Mouse (Mus musculus): ENCODE data around the gene Pde6h. TPM values are rescaled to one million over a fixed set of nuclear protein-coding genes. Genes with fewer than 3 reads are reported as not detected.

Pde6h gene
- total RNA-seq, 2 experiments from 2014 or later = not detected

DNA sequence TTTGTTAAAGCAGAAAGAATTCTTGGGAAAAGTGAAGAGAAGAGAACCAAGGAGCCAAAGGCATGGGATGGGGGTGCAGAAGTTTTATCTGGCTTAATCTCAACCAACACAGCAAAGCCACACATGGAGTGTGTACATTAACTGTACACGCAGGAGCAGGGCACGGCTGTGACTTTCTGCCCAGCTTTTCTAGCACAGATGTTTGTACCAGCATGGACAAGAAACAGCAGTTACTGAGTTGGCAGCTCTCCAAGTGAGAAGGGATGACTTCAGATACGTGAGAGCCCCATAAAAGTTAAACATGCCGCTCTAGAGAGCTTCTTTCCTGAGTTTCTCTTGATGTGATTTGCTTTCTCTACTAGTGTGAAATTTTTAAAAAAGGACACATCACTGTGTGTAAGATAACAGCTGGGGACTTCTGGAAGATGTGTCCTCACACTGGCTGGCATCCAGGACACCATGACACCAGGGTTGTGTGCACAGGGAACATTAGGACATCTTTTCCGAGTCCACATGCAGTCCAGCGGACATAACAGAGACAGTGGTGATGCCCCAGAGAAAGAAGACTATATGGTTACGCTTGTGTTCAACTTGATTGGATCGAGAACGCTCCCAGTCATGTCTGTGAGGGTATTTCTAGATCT is 13.3 kb upstream of the Pde6h start:
- DNase-seq (ENCODE audit: low spot score) = no peak

GRCm38 (mm10) chr6:136912751-136913265 is 10.8 kb upstream of the Pde6h start:
- DNase-seq (ENCODE audit: low spot score) = no peak

- DNase-seq (ENCODE audit: low spot score) = no peak
These were observed 10.1 kb upstream of the Pde6h start for GRCm38 (mm10) chr6:136913384-136914126.

DNA sequence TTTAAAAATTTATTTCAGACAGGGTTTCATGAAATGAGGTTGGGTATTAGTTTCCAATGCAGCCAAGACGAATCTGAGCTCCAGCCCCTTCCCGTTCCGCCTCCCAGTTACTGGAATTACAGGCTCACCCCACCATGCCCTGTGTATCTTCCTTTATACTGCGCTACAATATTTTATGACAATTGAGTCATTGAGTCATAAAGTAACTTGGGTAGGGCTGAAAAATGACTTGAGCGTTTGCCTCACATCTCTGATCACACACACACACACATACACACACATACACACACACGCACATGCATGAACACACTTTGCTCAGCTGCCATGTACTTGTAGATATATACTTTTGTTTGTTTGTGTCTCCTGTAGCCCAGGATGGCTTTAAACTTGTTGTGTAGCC is 9.4 kb upstream of the Pde6h start:
- DNase-seq (ENCODE audit: low spot score) = no peak

DNA sequence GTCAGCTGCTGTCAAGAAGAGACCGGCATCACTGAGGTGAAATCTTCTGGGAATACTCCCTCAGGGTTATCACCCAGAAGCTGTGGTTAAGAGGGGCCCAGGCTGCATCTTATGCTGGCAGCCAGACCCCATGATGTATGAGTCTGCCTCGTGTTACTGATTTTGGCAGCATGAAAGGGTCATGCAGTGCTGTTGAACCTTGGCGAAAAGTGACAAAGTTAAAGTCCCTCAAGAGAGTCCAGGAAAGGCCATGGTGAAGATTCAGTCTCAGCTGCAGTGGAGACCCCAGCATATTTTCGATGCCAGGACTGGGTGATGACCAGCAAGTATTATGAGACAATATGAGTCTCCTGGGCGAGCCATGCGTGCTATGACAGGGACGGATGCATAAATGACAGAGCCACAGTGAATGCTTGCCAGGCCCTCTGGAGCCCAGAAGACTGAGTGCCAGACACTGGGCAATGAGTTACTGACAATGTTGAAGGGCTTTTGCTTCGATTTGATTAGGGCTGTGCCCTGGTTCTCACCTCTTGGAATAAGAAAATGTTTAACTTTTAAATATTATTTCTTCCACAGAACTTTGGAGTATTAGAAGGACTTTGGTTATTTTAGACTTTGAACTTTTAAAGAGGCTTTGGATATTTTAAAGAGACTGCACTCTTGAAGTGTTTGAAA is 7.8 kb upstream of the Pde6h start:
- no peak for DNase-seq (ENCODE audit: low spot score)

DNA sequence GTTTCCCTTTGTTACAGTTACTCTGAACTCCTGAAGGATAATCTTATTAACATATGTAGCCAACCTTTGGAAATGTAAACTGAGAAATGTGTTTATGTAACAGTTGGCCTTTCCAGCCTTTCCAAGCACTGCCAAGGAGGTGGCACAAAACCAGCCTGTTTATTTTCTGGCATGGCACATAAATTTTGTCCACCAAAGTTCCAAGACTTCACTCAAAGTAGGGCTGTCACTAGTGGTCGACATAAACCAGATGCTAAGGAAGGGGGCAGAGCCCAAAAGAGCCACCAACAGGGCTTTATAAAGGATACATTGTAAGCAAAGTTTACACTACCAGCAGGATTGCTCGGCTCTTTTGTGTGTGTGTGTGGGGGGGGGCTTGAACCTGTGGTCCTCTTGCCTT is 5.7 kb upstream of the Pde6h start:
- DNase-seq (ENCODE audit: low spot score) = no peak

- peak; percentile 80 for DNase-seq (ENCODE audit: low spot score)
These were observed 3.0 kb upstream of the Pde6h start for GRCm38 (mm10) chr6:136920320-136921257.

DNA sequence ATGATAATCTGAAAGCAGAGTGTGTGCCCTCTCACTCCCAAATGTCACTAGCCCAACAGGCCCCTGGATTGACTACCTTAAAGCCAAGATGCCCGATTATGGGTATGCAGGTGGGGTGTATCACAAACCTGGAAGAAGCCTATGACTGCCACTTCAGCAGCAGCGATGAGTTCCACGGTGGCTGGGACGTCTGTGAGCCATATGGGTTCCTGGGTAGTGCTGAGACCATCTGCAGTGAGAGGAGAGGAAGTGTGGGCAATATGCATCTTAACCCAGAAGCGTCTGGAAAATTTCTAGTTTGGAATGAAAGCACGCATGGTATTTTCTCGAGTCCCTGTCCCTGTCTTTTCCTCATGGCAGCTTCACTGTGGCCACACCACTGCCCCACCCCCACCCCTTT is 2.0 kb upstream of the Pde6h start:
- no peak for DNase-seq (ENCODE audit: low spot score)

- DNase-seq (ENCODE audit: low spot score) = no peak
These were observed 1.6 kb upstream of the Pde6h start, which contains the start of gene Erp27 for GRCm38 (mm10) chr6:136922080-136922479. Gene Erp27 (minus strand): TSS chr6:136922180.

GRCm38 (mm10) chr6:136922871-136923270 is 761 bp upstream of the Pde6h start:
- DNase-seq (ENCODE audit: low spot score) = no peak

DNA sequence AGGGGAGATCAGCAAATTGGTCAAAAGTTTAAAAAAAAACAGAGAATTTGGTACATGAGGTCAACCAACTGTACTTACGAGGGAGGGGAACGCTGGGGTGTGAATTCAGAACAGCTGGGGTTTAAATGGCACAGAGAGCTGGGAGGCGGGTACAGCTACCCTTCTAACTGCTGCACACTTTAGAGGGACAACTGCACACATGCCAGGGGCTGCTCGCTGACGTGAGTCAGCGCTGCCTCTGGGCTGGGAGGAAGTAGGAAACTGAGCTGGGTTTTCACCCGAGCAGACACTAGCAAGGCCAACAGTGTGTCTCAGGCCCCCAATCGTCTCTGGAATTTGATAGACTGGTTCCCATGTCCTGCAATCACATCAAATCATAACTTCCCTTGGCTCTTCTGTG is 1.4 kb downstream of the Pde6h start:
- no peak for DNase-seq (ENCODE audit: low spot score)

DNA sequence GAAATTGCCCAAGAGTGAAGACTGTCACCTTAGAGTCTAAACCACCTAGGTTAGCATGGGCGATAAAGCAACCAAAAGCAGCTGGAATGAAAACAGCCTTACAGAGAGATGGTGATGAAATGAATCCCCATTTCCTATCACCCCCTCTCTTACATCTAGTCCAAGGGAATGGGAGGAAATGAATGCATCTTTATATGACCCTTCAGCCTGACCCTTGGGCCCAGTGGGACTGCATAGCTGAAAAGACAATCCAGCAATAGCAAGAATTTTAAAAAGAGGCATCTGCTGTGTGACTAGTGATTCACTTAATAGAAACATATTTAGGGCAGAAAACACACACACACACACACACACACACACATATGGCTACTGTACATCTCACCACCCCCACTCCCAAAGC is 4.0 kb downstream of the Pde6h start:
- no peak for DNase-seq (ENCODE audit: low spot score)

DNA sequence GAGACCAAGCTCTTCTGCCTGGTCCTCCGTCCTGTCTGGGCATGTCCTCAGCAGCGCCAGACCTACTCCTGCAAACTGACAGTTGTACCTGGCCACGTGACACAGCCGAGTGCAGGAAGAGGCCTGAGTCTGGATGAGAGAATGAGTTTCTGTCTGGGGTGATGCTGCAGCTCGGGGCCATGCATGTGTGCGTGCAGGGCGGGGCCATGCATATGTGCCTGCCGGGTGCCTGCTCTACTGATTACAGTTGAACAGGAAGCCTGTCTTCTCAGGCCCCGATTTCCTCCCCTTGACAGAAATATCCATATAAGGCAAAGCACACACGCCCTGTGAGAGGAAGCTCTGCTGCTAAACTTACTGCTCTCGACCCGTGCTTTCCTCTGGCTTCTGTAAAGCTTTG is 7.0 kb downstream of the Pde6h start:
- no peak for DNase-seq (ENCODE audit: low spot score)

GRCm38 (mm10) chr6:136931246-136931645 is 7.6 kb downstream of the Pde6h start:
- no peak for DNase-seq (ENCODE audit: low spot score)

DNA sequence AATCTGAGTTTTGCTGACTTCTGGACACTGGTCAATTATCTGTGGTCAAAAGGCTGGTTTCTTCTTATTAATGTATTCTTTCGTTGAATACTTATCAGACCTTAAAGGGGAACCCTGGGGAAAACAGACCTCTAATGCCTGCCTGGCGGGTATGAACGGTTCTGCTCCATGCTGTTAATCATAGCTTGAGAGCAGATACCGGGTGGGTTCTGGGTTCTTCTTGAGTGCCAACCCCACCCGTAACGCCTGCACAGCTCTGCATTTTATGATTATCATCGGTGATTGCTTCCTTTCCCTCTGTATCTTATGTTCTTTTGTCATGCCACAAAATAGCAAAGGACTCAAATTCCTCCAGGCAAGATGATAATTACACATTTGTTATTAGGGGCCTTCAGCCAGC is 10.4 kb downstream of the Pde6h start:
- no peak for DNase-seq (ENCODE audit: low spot score)

GRCm38 (mm10) chr6:136935233-136935632 is 11.6 kb downstream of the Pde6h start:
- no peak for DNase-seq (ENCODE audit: low spot score)

GRCm38 (mm10) chr6:136936361-136936760 is 12.7 kb downstream of the Pde6h start:
- DNase-seq (ENCODE audit: low spot score) = no peak

DNA sequence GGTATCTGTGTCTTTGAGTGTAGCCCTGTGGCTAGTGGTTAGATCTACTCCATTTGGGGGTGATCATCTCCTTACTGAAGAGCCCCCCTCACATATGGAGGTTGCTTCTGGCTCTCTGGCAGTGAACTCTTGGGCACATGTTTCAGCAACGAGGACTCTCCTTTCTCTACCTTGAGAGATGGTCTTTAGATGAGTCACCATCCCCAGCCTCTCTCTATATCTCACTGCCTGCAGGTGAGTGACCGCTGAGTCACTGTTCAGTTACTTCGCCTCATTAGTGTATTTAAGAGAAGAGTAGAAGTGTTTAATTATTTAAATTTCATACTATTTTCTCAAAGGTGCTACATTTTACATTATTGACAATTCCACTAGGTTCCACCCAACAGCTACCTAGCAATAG is 13.5 kb downstream of the Pde6h start:
- no peak for DNase-seq (ENCODE audit: low spot score)

DNA sequence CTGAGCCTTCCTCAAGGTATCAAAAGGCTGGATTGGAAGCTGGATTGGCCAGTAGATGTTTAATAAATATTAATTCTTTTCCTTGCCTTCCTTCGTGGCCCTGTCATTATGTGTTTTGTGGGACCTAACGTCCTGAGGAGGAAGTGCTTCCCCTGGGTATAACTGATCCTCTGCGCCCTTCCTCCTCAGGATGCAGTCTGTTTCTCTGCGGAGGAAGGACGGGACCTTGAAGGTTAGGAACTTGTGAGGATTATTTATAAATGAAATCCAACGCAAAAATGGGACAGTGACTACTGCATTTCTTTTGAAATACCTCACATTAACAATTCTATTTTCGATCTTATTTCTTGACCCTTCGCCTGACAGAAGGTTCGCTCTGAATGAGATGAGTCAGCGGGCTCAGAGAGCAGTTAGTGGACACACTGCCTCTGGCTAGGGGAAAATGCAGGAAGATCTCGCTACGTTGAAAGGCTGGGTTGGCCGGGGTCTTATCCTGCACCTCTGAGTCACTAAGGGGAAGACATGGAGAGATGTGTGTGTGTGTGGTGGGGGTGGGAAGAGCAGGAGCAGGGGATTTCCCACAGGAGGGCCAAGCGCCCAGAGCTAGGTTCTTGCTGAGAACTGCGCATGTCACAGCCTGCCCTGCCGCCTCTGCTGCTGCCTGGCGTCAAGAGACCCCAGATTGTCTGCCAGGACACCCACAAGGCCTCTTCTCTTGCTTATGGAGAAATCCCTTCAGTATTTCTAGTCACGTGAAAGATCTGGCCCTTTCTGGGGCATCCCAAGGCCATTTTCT is 14.9 kb downstream of the Pde6h start:
- no peak for DNase-seq (ENCODE audit: low spot score)
